ENCODE assay signal across 11 mouse cellular contexts in the genomic region with DNA sequence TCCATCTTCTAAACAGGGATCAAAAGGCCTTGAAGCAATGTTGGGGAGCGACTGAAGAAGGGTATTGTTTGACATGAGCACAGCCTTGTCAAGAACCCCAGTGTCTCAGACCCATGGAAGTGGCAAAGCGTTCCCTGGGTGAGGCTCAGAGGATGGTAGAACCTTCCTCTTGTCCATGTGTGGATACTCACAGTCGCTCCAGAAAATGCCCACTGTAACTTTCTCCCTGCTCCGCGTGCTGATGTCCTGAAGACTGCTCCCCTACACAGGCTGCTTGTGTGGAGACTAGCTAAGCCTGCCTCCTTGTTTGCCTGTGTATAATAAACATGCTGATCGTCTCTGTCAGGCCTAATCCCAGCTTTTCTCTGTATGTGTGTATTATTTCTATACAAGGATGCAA. TPM values are rescaled to one million over a fixed set of nuclear protein-coding genes. Genes with fewer than 3 reads are reported as not detected.
A peak's percentile ranks its signal among the peaks of the same experiment; 100 is the strongest.
DNase-seq lines count a peak whose midpoint lies in the region; ATAC-seq and TF ChIP-seq lines count a peak whose summit lies in the region.
"Had no signal": no experiment of that assay in that cellular context is flagged by ENCODE, and none has a peak within 500 bp of the region (broad histone marks: within the 10 kb centered on the region; RNA-seq: fewer than 3 reads in every experiment).

No protein-coding gene starts in this region.

- no peaks in the 10 kb centered on the region for H3K9me3 ChIP-seq in hindbrain, embryonic 10.5 days
- H3K9me3 ChIP-seq in hindbrain, postnatal 0 days (ENCODE audit: low read length), result no peaks in the 10 kb centered on the region
- H3K9me3 ChIP-seq in midbrain, embryonic 15.5 days, result no peaks in the 10 kb centered on the region
- no peaks in the 10 kb centered on the region for H3K9me3 ChIP-seq in midbrain, embryonic 16.5 days (replicated peaks; ENCODE audit: control insufficient read depth, low read length, poor library complexity, severe bottlenecking)
- H3K9me3 ChIP-seq in limb, embryonic 12.5 days, result no peaks in the 10 kb centered on the region
- H3K9me3 ChIP-seq: forebrain, embryonic 13.5 days had no signal

- peak overlapping the region; percentile 69; the same call in 1 of the 2 replicates for H3K27ac ChIP-seq in hindbrain, embryonic 10.5 days
- H3K27ac ChIP-seq in hindbrain, postnatal 0 days, result no peak overlapping the region
- H3K27ac ChIP-seq in midbrain, embryonic 15.5 days, result peak overlapping the region; percentile 17; the same call in 1 of the 2 replicates
- no peak overlapping the region for H3K27ac ChIP-seq in midbrain, embryonic 16.5 days (ENCODE audit: low read length)
- peak overlapping the region; percentile 75 for H3K27ac ChIP-seq in limb, embryonic 12.5 days
- H3K27ac ChIP-seq: forebrain, embryonic 13.5 days had no signal

- H3K27me3 ChIP-seq in hindbrain, embryonic 10.5 days (ENCODE audit: insufficient read depth, poor library complexity, severe bottlenecking), result no peaks in the 10 kb centered on the region
- no peaks in the 10 kb centered on the region for H3K27me3 ChIP-seq in hindbrain, postnatal 0 days (ENCODE audit: insufficient read depth, low read length)
- no peaks in the 10 kb centered on the region for H3K27me3 ChIP-seq in midbrain, embryonic 15.5 days (replicated peaks)
- H3K27me3 ChIP-seq in midbrain, embryonic 16.5 days (ENCODE audit: control insufficient read depth, insufficient read depth, low read depth, low read length), result no peaks in the 10 kb centered on the region
- no peaks in the 10 kb centered on the region for H3K27me3 ChIP-seq in limb, embryonic 12.5 days

- H3K36me3 ChIP-seq in hindbrain, embryonic 10.5 days, result no peaks in the 10 kb centered on the region
- no peaks in the 10 kb centered on the region for H3K36me3 ChIP-seq in hindbrain, postnatal 0 days (ENCODE audit: insufficient read depth, low read length)
- H3K36me3 ChIP-seq in midbrain, embryonic 15.5 days (replicated peaks), result no peaks in the 10 kb centered on the region
- H3K36me3 ChIP-seq in midbrain, embryonic 16.5 days (ENCODE audit: control insufficient read depth, insufficient read depth, low read length), result no peaks in the 10 kb centered on the region
- no peaks in the 10 kb centered on the region for H3K36me3 ChIP-seq in limb, embryonic 12.5 days

- no peak overlapping the region for H3K4me2 ChIP-seq in hindbrain, postnatal 0 days (ENCODE audit: low read depth, low read length)
- no peak overlapping the region for H3K4me2 ChIP-seq in midbrain, embryonic 15.5 days
- H3K4me2 ChIP-seq in midbrain, embryonic 16.5 days (ENCODE audit: low read length), result no peak overlapping the region
- H3K4me2 ChIP-seq in limb, embryonic 12.5 days, result no peak overlapping the region
- H3K4me2 ChIP-seq: forebrain, embryonic 13.5 days had no signal

- 56% methylated on average over 6 of the region's 6 CpGs for WGBS in hindbrain, embryonic 10.5 days
- WGBS in hindbrain, postnatal 0 days, result 61% methylated on average over 6 of the region's 6 CpGs
- 54% methylated on average over 6 of the region's 6 CpGs for WGBS in midbrain, embryonic 15.5 days
- 51% methylated on average over 6 of the region's 6 CpGs for WGBS in midbrain, embryonic 16.5 days
- WGBS in limb, embryonic 12.5 days, result 63% methylated on average over 6 of the region's 6 CpGs

- no peak for TF ChIP-seq CTCF in hindbrain, postnatal 0 days (IDR thresholded peaks at IDR 0.05; ENCODE audit: low read depth)

- no peak for DNase-seq in hindbrain, embryonic 10.5 days (ENCODE audit: low spot score)
- DNase-seq in hindbrain, postnatal 0 days (ENCODE audit: low spot score), result no peak
- no peak for DNase-seq in left cerebral cortex, adult 8-10 months (ENCODE audit: low spot score in 2 of 2)
- no peak for DNase-seq in gastrocnemius, postnatal 25 days
- DNase-seq: thymus, adult 18-20 months had no signal

- no peak overlapping the region for H3K4me3 ChIP-seq in hindbrain, embryonic 10.5 days
- no peak overlapping the region for H3K4me3 ChIP-seq in hindbrain, postnatal 0 days (ENCODE audit: low read length)
- H3K4me3 ChIP-seq in midbrain, embryonic 15.5 days, result no peak overlapping the region
- H3K4me3 ChIP-seq in midbrain, embryonic 16.5 days (ENCODE audit: low read depth, low read length), result no peak overlapping the region
- H3K4me3 ChIP-seq in limb, embryonic 12.5 days (replicated peaks), result no peak overlapping the region
- H3K4me3 ChIP-seq: forebrain, embryonic 13.5 days had no signal

- ATAC-seq in hindbrain, postnatal 0 days, result no peak
- ATAC-seq in midbrain, embryonic 15.5 days (replicated peaks), result no peak
- no peak for ATAC-seq in midbrain, embryonic 16.5 days
- ATAC-seq in limb, embryonic 12.5 days (ENCODE audit: insufficient number of reproducible peaks, insufficient read depth, low FRiP score, low TSS enrichment, low read depth), result no peak
- ATAC-seq: forebrain, embryonic 13.5 days had no signal

- peaks cover 18% of the 10 kb centered on the region for H3K4me1 ChIP-seq in hindbrain, embryonic 10.5 days (replicated peaks)
- H3K4me1 ChIP-seq in hindbrain, postnatal 0 days (ENCODE audit: insufficient read depth, low read length), result no peaks in the 10 kb centered on the region
- H3K4me1 ChIP-seq in midbrain, embryonic 15.5 days, result peaks cover 12% of the 10 kb centered on the region
- H3K4me1 ChIP-seq in midbrain, embryonic 16.5 days (ENCODE audit: control insufficient read depth, insufficient read depth, low read length), result peaks cover 3% of the 10 kb centered on the region; the same call in 1 of the 2 replicates
- peaks cover 43% of the 10 kb centered on the region for H3K4me1 ChIP-seq in limb, embryonic 12.5 days (replicated peaks)

- no peak overlapping the region for H3K9ac ChIP-seq in hindbrain, postnatal 0 days (replicated peaks; ENCODE audit: low read length)
- no peak overlapping the region for H3K9ac ChIP-seq in midbrain, embryonic 15.5 days
- no peak overlapping the region for H3K9ac ChIP-seq in midbrain, embryonic 16.5 days (ENCODE audit: low read depth, low read length)
- no peak overlapping the region for H3K9ac ChIP-seq in limb, embryonic 12.5 days (replicated peaks)
- H3K9ac ChIP-seq: forebrain, embryonic 13.5 days had no signal

RNA-seq across cellular contexts. Expression of a gene that starts 27.1 kb away (rescaled TPM):
- polyA plus RNA-seq in hindbrain, embryonic 10.5 days (2016; fragmentation: Nextera tagmentation; extraction: Ambion mirVana), result 46.9 and 54.5 TPM in 2 replicates
- total RNA-seq in hindbrain, postnatal 0 days (2014; rRNA removed), result 34.0 and 35.9 TPM in 2 replicates
- polyA plus RNA-seq in hindbrain, postnatal 0 days (2015; fragmentation: Nextera tagmentation; extraction: Ambion mirVana), result 26.3 and 28.8 TPM in 2 replicates
- polyA plus RNA-seq in midbrain, embryonic 15.5 days (2015; fragmentation: Nextera tagmentation; extraction: Ambion mirVana), result 23.9 and 25.7 TPM in 2 replicates
- polyA plus RNA-seq in midbrain, embryonic 16.5 days (2015; fragmentation: Nextera tagmentation; extraction: Ambion mirVana), result 24.5 and 24.9 TPM in 2 replicates
- 82.7 and 92.5 TPM in 2 replicates for polyA plus RNA-seq in limb, embryonic 12.5 days (2016; fragmentation: Nextera tagmentation; extraction: Ambion mirVana)
- 10 to 100 TPM; 46.7 to 58.2 (median 53.1) TPM for total RNA-seq in left cerebral cortex, adult 8-10 months (2022)
- 10 to 100 TPM; 19.0 to 22.7 TPM for total RNA-seq in gastrocnemius, postnatal 25 days (2021)
- total RNA-seq: hematopoietic stem cell, adult 5-6 weeks; megakaryocyte-erythroid progenitor cell, adult 5-6 weeks had no signal

Comparison
In these comparisons a context has a peak if more than half of its experiments do, and no peak if none do; other contexts are left out.
1. H3K27ac ChIP-seq: peak in hindbrain, embryonic 10.5 days (single experiment), midbrain, embryonic 15.5 days (single experiment) and limb, embryonic 12.5 days (single experiment); none in hindbrain, postnatal 0 days (single experiment) and midbrain, embryonic 16.5 days (single experiment).